Mouse (Mus musculus) heart, postnatal 0 days (tissue): ENCODE measurements around the gene Sh3d21.
"Not testable (repeated sequence)": the region's sequence is repeated elsewhere in the genome, so short reads cannot be mapped to it uniquely, and the experiment has no call there.

Experiments
- CTCF ChIP-seq: IDR thresholded peaks from 2 replicates; pipeline ENCODE4 v1.5.1; 2016; ENCODE audit warnings: antibody characterized with exemption, control low read depth, low read depth
- EP300 ChIP-seq: IDR thresholded peaks from 2 replicates; pipeline ENCODE4 v1.6.1; 2016; ENCODE audit warnings: antibody characterized with exemption, low read depth

GRCm38 (mm10) chr4:126175980-126176379, 12.7 kb upstream of the Sh3d21 start:
- not testable (repeated sequence) for TF ChIP-seq CTCF, EP300
